Mouse (Mus musculus): Measurements from ENCODE around the gene Rdh13.
A peak's percentile ranks its signal among the peaks of the same experiment; 100 is the strongest.
"Not testable (repeated sequence)": the region's sequence is repeated elsewhere in the genome, so short reads cannot be mapped to it uniquely, and the experiment has no call there.

Rdh13 gene

DNA sequence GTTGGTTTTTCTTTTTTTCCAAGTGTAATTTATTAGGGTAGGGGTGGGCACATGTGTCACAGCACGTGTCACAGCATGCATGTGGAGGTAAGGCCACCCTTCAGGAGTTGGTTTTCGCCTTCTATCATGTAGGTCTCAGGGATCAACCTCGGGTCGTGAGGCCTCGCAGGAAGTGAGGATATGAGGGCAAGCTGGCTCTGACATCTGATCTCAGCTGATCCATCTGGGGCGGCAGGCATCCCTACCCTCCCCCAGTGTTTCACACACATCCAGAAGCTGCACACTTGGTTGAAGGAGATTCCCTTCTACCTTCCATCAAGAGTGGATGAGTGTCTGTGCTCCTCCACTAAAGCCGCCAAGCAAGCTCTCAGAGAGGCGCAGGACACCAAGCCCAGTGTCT, 13.4 kb downstream of the Rdh13 start:
- no peak for DNase-seq (ENCODE audit: low read depth, low spot score)

DNA sequence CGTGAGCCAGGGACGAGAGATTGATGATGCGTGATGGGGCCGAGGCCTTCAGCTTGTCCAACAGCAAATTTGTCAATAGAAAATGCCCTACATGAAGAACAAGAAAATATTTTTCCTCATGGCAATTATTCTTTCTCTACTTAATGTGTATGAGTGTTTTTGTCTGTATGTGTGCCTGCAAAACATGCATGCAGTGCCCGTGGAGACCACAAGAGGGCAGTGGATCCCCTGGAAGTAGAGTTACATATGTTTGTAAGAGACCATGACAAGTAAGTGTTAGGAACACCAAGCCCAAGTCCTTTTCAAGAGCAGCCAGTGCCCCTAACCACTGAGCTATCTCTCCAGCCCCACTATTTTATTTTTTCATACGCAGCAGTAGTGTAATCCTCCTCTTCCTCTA, 13.9 kb downstream of the Rdh13 start:
- no peak for DNase-seq (ENCODE audit: low read depth, low spot score)

DNA sequence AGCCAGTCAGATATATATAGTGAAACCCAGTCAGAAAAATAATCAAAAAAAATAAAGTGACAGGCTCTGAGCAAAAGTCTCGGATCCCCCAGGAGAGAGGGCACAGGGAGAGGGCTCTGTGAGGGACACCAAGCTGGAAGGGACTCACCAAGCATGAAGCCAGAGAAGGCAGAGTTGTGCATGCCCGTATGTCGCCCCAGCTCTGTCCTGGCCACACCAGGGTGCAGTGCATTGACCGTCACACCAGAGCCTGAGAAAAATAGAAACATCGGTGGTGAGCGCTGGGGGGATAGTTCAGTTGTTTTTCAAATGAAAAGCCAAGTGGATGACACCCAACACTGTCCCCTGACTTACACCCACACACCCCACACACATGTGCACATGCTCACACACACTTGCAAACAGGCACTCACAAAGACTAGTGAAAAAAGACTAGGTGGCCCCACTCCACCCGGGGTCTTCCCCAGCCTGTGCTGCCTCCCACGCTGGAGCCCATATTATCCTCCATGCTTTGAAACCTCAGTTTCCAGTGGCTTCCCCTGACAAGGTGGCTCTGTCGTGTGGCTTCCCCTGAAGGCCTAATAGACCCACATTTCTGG, 15.1 kb downstream of the Rdh13 start:
- no peak for DNase-seq (ENCODE audit: low read depth, low spot score)

DNA sequence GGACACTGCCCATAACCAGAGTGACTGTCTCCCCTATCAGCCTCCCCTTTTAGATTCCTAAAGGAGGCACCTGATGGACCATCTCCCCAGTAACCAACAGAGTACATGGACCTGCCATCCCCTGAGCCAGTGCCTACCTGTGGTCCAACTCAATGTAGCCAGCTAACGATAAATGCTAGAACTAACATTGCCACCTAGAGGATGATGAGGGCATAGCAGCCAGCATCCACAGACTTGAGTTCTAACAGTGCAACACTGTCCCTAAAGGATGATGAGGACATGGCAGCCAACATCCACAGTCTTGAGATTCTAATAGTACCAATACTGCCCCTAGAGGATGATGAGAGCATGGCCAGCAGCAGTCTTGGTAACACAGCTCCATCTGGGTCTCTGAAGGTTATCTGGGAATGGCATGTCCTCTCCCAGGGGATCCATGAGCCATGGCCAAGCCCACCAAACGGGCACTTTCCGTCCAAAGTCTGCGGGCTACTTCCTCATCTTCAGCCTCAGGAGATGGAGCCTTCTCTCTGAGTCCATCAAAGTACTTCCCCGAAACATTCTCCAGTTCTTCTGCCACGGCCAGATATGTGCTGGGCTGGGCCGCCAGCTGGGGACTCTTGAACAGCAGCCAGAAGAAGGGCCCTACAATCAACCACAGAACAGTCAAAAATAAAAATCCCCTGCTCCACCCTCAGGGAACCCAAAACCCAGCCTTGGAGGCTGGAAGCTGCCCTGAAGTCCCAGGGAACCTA, 18.1 kb downstream of the Rdh13 start:
- DNase-seq (ENCODE audit: low read depth, low spot score) = peak; percentile 94

DNA sequence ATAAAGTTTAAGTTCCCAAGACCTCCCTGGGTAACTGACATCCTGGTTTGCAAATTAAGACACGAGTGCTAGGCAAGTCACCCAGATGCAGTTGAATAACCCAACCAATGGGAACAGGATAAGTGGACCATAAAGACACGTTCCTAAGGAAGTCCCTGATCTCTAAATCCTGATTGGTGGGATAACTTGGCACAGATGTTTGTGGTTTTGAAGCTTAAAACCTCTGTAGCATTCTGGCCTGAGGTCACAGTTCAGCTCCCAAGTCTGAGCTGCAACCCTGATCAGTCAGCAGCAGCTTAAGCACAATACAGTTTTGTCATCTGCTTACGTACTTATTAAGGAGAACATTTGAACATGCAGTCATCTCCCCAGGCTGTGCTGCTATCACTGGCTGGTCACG, 25.2 kb downstream of the Rdh13 start:
- no peak for DNase-seq (ENCODE audit: low read depth, low spot score)

DNA sequence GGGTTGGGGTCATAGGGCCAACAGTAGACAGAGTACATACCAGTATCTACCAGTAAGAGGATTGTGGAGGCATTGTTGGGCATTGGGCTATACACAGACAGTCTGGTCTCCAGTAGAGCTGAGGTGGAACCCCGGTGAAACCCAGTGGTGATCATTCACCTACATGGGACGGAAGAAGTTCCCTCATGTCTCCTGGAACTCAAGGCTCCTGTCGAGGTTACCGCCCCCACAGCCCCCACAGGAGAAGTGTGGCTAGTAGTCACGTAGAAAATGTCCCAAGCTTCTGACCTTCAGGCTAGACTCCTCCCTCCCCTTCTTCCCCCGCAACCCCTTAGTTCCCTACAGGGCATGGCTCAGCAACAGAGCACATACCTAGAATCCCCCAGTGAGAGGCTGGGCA, 25.8 kb downstream of the Rdh13 start:
- no peak for DNase-seq (ENCODE audit: low read depth, low spot score)

DNA sequence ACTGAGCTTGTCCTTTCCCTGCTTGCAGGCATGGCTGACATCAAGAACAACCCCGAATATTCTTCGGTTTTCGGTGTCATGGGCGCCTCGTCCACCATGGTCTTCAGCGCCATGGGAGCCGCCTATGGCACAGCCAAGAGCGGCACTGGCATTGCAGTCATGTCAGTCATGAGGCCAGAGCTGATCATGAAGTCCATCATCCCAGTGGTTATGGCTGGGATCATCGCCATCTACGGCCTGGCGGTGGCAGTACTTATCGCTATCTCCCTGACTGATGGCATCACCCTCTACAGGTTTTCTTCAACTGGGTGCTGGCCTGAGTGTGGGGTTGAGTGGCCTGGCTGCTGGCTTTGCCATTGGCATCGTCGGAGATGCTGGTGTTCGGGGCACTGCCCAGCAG, 33.0 kb downstream of the Rdh13 start:
- DNase-seq (ENCODE audit: low read depth, low spot score) = not testable (repeated sequence)

DNA sequence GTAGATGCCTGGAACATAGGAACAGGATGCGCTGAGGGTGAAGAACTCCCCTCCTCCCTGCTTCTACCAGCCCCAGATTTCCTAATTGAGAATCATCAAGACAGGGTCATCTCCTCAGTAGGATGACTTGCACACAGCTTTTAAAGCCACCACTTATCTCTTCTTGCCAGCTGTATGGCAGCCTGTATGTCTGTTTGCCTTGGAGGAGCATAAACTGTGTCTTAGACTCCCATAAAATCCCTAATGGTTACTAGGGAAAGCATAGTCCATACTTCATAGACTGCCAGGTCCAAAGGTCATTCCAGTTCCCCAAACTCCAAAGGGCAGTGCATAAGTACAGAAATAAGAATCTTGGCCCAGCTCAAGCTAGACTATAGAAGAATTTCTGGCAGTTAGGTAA, 47.7 kb downstream of the Rdh13 start, which contains the start of gene Gp6:
Gene Gp6, minus strand, starts transcription at position 15 of the 400 bp plus-strand sequence.
- no peak for DNase-seq (ENCODE audit: low read depth, low spot score)
